ENCODE assay signal across 8 mouse cellular contexts in genomic region chr6:87876068-87876643, GRCm38 (mm10). TPM values are rescaled to one million over a fixed set of nuclear protein-coding genes. Genes with fewer than 3 reads are reported as not detected.
DNase-seq lines count a peak whose midpoint lies in the region; ATAC-seq lines count a peak whose summit lies in the region.

No protein-coding gene starts in this region.

- WGBS in liver, embryonic 16.5 days (ENCODE audit: insufficient replicate concordance) = 32% methylated on average over 13 of the region's 13 CpGs

- no peaks in the 10 kb centered on the region for H3K27me3 ChIP-seq in liver, embryonic 16.5 days (ENCODE audit: control insufficient read depth, insufficient read depth, low read depth, low read length)

- no peaks in the 10 kb centered on the region for H3K36me3 ChIP-seq in liver, embryonic 16.5 days (ENCODE audit: control insufficient read depth, insufficient read depth)

- no peak overlapping the region for H3K9ac ChIP-seq in liver, embryonic 16.5 days (ENCODE audit: low read depth, low read length)

- H3K4me3 ChIP-seq in liver, embryonic 16.5 days (ENCODE audit: low read depth, low read length) = no peak overlapping the region

- peak; percentile 62 for ATAC-seq in common myeloid progenitor, adult 5-6 weeks (replicated peaks; ENCODE audit: low read depth, poor library complexity, severe bottlenecking)
- peak; percentile 25; the same call in 1 of the 2 replicates for ATAC-seq in liver, embryonic 16.5 days (ENCODE audit: low read depth)
- ATAC-seq in megakaryocyte-erythroid progenitor cell, adult 5-6 weeks (replicated peaks; ENCODE audit: low FRiP score, low TSS enrichment, poor library complexity, severe bottlenecking) = no peak

- DNase-seq in B cell, adult 2 months = peak; percentile 14 to 22
- peak; percentile 45 to 54 for DNase-seq in heart, postnatal 36 days
- DNase-seq in cerebellum, adult 18-20 months = no peak
- DNase-seq in right cerebral cortex, postnatal 10 days (ENCODE audit: low spot score in 2 of 2) = no peak
- no peak for DNase-seq in urinary bladder, postnatal 14 days (ENCODE audit: low spot score)

- H3K27ac ChIP-seq in liver, embryonic 16.5 days (ENCODE audit: low read length) = peak overlapping the region; percentile 28; the same call in 1 of the 2 replicates

- intact Hi-C loops in heart, postnatal 36 days (cut with DNase I) = no loop called here

- H3K4me2 ChIP-seq in liver, embryonic 16.5 days (ENCODE audit: low read depth, low read length) = 0 out of 2 replicates have a peak overlapping the region, but pooled peaks have one; percentile 25

- no peaks in the 10 kb centered on the region for H3K9me3 ChIP-seq in liver, embryonic 16.5 days (replicated peaks; ENCODE audit: control insufficient read depth, low read length)

- H3K4me1 ChIP-seq in liver, embryonic 16.5 days (ENCODE audit: control insufficient read depth, low read depth, low read length) = peaks cover 11% of the 10 kb centered on the region

RNA-seq across cellular contexts. Expression of gene Copg1, which starts 11.5 kb away (rescaled TPM):
- 54.9 and 59.2 TPM in 2 replicates for total RNA-seq in common myeloid progenitor, adult 5-6 weeks (2017)
- 10 to 100 TPM; 41.6 to 42.2 TPM for total RNA-seq in heart, postnatal 36 days (2021)
- 58.1 and 59.3 TPM in 2 replicates for polyA plus RNA-seq in liver, embryonic 16.5 days (2015; fragmentation: Nextera tagmentation; extraction: Ambion mirVana)
- total RNA-seq in megakaryocyte-erythroid progenitor cell, adult 5-6 weeks (2014; fragmentation: Nextera tagmentation) = 76.8 and 84.9 TPM in 2 replicates
- 53.1 and 63.4 TPM in 2 replicates for total RNA-seq in megakaryocyte-erythroid progenitor cell, adult 5-6 weeks (2017)

RNA-seq across cellular contexts. Expression of gene Cnbp, which starts 25.2 kb away (rescaled TPM):
- total RNA-seq in common myeloid progenitor, adult 5-6 weeks (2017) = 1,356 and 1,403 TPM in 2 replicates
- total RNA-seq in heart, postnatal 36 days (2021) = 100 to 1,000 TPM; 303 to 349 TPM
- 486 and 530 TPM in 2 replicates for polyA plus RNA-seq in liver, embryonic 16.5 days (2015; fragmentation: Nextera tagmentation; extraction: Ambion mirVana)
- 524 and 599 TPM in 2 replicates for total RNA-seq in megakaryocyte-erythroid progenitor cell, adult 5-6 weeks (2014; fragmentation: Nextera tagmentation)
- 1,213 and 1,503 TPM in 2 replicates for total RNA-seq in megakaryocyte-erythroid progenitor cell, adult 5-6 weeks (2017)

RNA-seq across cellular contexts. Expression of gene Isy1, which starts 37.6 kb away (rescaled TPM):
- 140 and 162 TPM in 2 replicates for total RNA-seq in common myeloid progenitor, adult 5-6 weeks (2017)
- total RNA-seq in heart, postnatal 36 days (2021) = 10 to 100 TPM; 18.7 to 18.9 TPM
- 17.5 and 24.2 TPM in 2 replicates for polyA plus RNA-seq in liver, embryonic 16.5 days (2015; fragmentation: Nextera tagmentation; extraction: Ambion mirVana)
- 85.1 and 88.1 TPM in 2 replicates for total RNA-seq in megakaryocyte-erythroid progenitor cell, adult 5-6 weeks (2014; fragmentation: Nextera tagmentation)
- 228 and 235 TPM in 2 replicates for total RNA-seq in megakaryocyte-erythroid progenitor cell, adult 5-6 weeks (2017)

RNA-seq across cellular contexts. Expression of gene Hmces, which starts 37.6 kb away (rescaled TPM):
- total RNA-seq in common myeloid progenitor, adult 5-6 weeks (2017) = 44.9 and 47.6 TPM in 2 replicates
- 1 to 10 TPM; 9.5 to 9.9 TPM for total RNA-seq in heart, postnatal 36 days (2021)
- 14.9 and 17.5 TPM in 2 replicates for polyA plus RNA-seq in liver, embryonic 16.5 days (2015; fragmentation: Nextera tagmentation; extraction: Ambion mirVana)
- total RNA-seq in megakaryocyte-erythroid progenitor cell, adult 5-6 weeks (2014; fragmentation: Nextera tagmentation) = 28.3 and 32.4 TPM in 2 replicates
- total RNA-seq in megakaryocyte-erythroid progenitor cell, adult 5-6 weeks (2017) = 32.0 and 34.1 TPM in 2 replicates

RNA-seq across cellular contexts. Expression of gene Gm45140, which starts 40.6 kb away (rescaled TPM):
- 16.3 and 25.1 TPM in 2 replicates for total RNA-seq in common myeloid progenitor, adult 5-6 weeks (2017)
- 1 to 10 TPM in 1 of 2 experiments, under 1 TPM in 1; 0.79 to 2.0 TPM for total RNA-seq in heart, postnatal 36 days (2021)
- 4.5 and 4.6 TPM in 2 replicates for polyA plus RNA-seq in liver, embryonic 16.5 days (2015; fragmentation: Nextera tagmentation; extraction: Ambion mirVana)
- total RNA-seq in megakaryocyte-erythroid progenitor cell, adult 5-6 weeks (2014; fragmentation: Nextera tagmentation) = 0.81 and 3.3 TPM in 2 replicates
- 18.3 and 19.5 TPM in 2 replicates for total RNA-seq in megakaryocyte-erythroid progenitor cell, adult 5-6 weeks (2017)

Comparison
In these comparisons a context has a peak if more than half of its experiments do, and no peak if none do; other contexts are left out.
1. DNase-seq: peak in B cell, adult 2 months (2 of 2) and heart, postnatal 36 days (2 of 2); none in cerebellum, adult 18-20 months (0 of 2), right cerebral cortex, postnatal 10 days (0 of 2) and urinary bladder, postnatal 14 days (single experiment).